Mouse (Mus musculus) MEL (cell line): ENCODE results near the gene Anapc15-ps.

ENCODE experiments used
- CHD1 ChIP-seq: IDR thresholded peaks from 2 replicates; pipeline ENCODE4 v1.6.1; 2012; ENCODE audit warnings: low read depth, mild to moderate bottlenecking, inconsistent platforms, low read length, improper control_type of control experiment
- CHD2 ChIP-seq: IDR thresholded peaks from 2 replicates; pipeline ENCODE4 v1.6.1; 2011; ENCODE audit warnings: low read length, improper control_type of control experiment
- CTCF ChIP-seq, 3 experiments: IDR thresholded peaks in 2 of 3; conservative IDR thresholded peaks in 1 of 3; 2 replicates each; pipeline ENCODE4 v1.5.1; 2011 to 2012; ENCODE audit warnings: low read length in 3 of 3, low read depth in 2 of 3, mild to moderate bottlenecking in 2 of 3, improper control_type of control experiment in 1 of 3, inconsistent platforms in 1 of 3, mixed read lengths in 1 of 3, moderate library complexity in 1 of 3; ENCODE audit not compliant: control insufficient read depth in 1 of 3, insufficient read depth in 1 of 3, poor library complexity in 1 of 3, severe bottlenecking in 1 of 3
- ELF1 ChIP-seq: IDR thresholded peaks from 2 replicates; pipeline ENCODE4 v1.6.1; 2014; ENCODE audit warnings: low read depth, mild to moderate bottlenecking, inconsistent platforms, low read length, improper control_type of control experiment, moderate library complexity
- EP300 ChIP-seq, 2 experiments: IDR thresholded peaks; 2 replicates each; pipeline ENCODE4 v1.6.1; 2011; ENCODE audit warnings: improper control_type of control experiment in 2 of 2, low read length in 2 of 2, low read depth in 1 of 2, mild to moderate bottlenecking in 1 of 2
- GATA1 ChIP-seq: IDR thresholded peaks from 2 replicates; pipeline ENCODE4 v1.6.1; 2011; ENCODE audit warnings: low read depth, low read length, improper control_type of control experiment
- HCFC1 ChIP-seq: IDR thresholded peaks from 2 replicates; pipeline ENCODE4 v1.6.1; 2012; ENCODE audit warnings: low read depth, mild to moderate bottlenecking, inconsistent platforms, low read length, improper control_type of control experiment, moderate library complexity
- JUND ChIP-seq: IDR thresholded peaks from 2 replicates; pipeline ENCODE4 v1.6.1; 2011; ENCODE audit warnings: low read depth, mild to moderate bottlenecking, improper control_type of control experiment, low read length
- MAFK ChIP-seq: IDR thresholded peaks from 2 replicates; pipeline ENCODE4 v1.6.1; 2011; ENCODE audit warnings: low read depth, mild to moderate bottlenecking, low read length, improper control_type of control experiment, borderline replicate concordance
- MAX ChIP-seq: IDR thresholded peaks from 2 replicates; pipeline ENCODE4 v1.6.1; 2011; ENCODE audit warnings: low read length, improper control_type of control experiment
- NELFE ChIP-seq: IDR thresholded peaks from 2 replicates; pipeline ENCODE4 v1.6.1; 2011; ENCODE audit warnings: low read depth, low read length, improper control_type of control experiment
- POLR2A ChIP-seq, 2 experiments: IDR thresholded peaks; 2 replicates each; pipeline ENCODE4 v1.6.1; 2011 to 2012; ENCODE audit warnings: low read length in 2 of 2, mild to moderate bottlenecking in 2 of 2, control low read depth in 1 of 2, improper control_type of control experiment in 1 of 2, low read depth in 1 of 2, moderate library complexity in 1 of 2; ENCODE audit not compliant: control insufficient read depth in 1 of 2, insufficient read depth in 1 of 2, poor library complexity in 1 of 2
- USF2 ChIP-seq, 2 experiments: IDR thresholded peaks; 2 replicates each; pipeline ENCODE4 v1.6.1; 2011 to 2012; ENCODE audit warnings: improper control_type of control experiment in 2 of 2, low read length in 2 of 2, borderline replicate concordance in 1 of 2, inconsistent platforms in 1 of 2, low read depth in 1 of 2, mild to moderate bottlenecking in 1 of 2; ENCODE audit not compliant: insufficient read depth in 1 of 2

DNA sequence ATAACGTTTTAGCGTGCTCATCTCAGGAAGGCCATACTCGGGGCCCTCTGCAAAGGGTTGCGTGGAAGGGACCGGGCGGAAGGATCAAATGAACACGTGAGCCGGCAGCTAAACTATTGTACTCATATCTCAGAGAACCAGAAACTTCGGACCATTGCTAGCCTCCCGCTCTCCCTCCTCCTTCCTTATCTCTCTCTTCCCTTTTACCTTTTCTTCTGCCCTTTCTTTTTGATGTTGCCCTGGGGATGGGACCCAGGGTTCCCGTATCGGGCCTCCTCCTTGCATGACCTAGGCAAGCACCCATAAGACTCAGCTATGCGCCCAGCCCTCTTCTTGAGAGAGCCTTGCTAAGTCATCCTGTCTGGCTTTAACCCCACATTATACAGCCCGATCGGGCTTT, 38.5 kb downstream of the Anapc15-ps start:
- TF ChIP-seq CTCF (IDR thresholded peaks at IDR 0.05 in 2 of 3, conservative IDR thresholded peaks at IDR 0.05 in 1 of 3; ENCODE audit: control insufficient read depth in 1 of 3, insufficient read depth in 1 of 3, low read depth in 2 of 3, low read length in 3 of 3, poor library complexity in 1 of 3, severe bottlenecking in 1 of 3): no peak
- no peak for TF ChIP-seq CHD2
- TF ChIP-seq GATA1: no peak
- no peak for TF ChIP-seq MAFK
- no peak for TF ChIP-seq POLR2A (IDR thresholded peaks at IDR 0.05; ENCODE audit: control insufficient read depth in 1 of 2, insufficient read depth in 1 of 2, low read depth in 1 of 2, low read length in 2 of 2, poor library complexity in 1 of 2)
- no peak for TF ChIP-seq CHD1
- TF ChIP-seq EP300 (IDR thresholded peaks at IDR 0.05; ENCODE audit: low read depth in 1 of 2, low read length in 2 of 2): no peak
- no peak for TF ChIP-seq NELFE
- TF ChIP-seq ELF1: no peak
- no peak for TF ChIP-seq USF2 (IDR thresholded peaks at IDR 0.05; ENCODE audit: borderline replicate concordance in 1 of 2, insufficient read depth in 1 of 2, low read depth in 1 of 2, low read length in 2 of 2)
- TF ChIP-seq MAX: no peak
- no peak for TF ChIP-seq JUND
- no peak for TF ChIP-seq HCFC1
